Mouse (Mus musculus): ENCODE measurements at regions not wholly inside any gene's neighbourhood (a gene's known extent, or its start where the extent isn't known, plus 50 kb on each side); places are given as distances from the start of the nearest gene placed in this dataset.

DNA sequence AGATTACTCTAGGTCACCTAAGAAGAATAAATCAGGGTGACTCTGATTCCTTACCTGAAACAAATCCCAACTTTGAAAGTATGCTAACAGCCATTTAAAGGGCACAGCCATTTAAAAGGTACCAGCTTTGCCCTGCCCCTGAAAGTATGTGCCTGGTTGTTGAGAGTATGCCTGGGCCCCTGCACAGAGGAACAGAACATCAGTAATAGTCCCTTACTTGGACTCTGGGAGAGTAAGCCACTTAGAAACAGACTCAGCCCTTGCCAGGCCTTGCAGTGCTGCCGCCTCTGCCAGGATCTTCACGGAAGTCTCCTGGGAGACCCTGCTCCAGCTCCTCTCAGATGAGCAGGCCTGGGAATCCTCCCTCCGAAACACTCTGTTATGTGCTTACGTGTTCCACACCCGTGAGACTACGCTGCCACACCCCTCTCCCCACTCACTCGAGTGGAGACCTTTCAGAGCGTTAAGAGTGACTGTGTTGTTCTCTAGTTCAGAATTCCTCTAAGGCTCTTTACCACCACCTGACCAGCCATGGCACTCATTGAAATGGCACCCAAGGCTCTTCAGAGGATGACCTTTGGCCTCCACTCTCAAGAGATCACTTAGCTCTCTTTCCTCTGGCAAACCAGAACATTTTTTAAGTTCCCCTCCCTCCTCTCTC is 150.4 kb downstream of the Ly86 start:
- H3K4me3 ChIP-seq (replicated peaks in 1 of 3; ENCODE audit: low read depth in 2 of 3, low read length in 2 of 3, poor library complexity in 1 of 3): no peak overlapping the region
- TF ChIP-seq CHD1 (IDR thresholded peaks at IDR 0.05; ENCODE audit: low read depth, low read length) (no peak), NELFE (IDR thresholded peaks at IDR 0.05; ENCODE audit: low read depth, low read length) (no peak), ELF1 (IDR thresholded peaks at IDR 0.05; ENCODE audit: low read depth, low read length) (no peak), CTCF (conservative IDR thresholded peaks at IDR 0.05 in 1 of 2, IDR thresholded peaks at IDR 0.05 in 1 of 2; ENCODE audit: low read depth in 2 of 2, low read length in 2 of 2) (no peak)
- no peaks in the 10 kb centered on the region for H3K79me2 ChIP-seq (replicated peaks; ENCODE audit: control insufficient read depth, extremely low read depth, insufficient read depth, poor library complexity, severe bottlenecking)
- H3K27me3 ChIP-seq (replicated peaks): no peaks in the 10 kb centered on the region
- H3K27ac ChIP-seq (ENCODE audit: insufficient read depth, low read depth): no peak overlapping the region
- no peak overlapping the region for H3K4me2 ChIP-seq (ENCODE audit: insufficient read depth, low read depth, poor library complexity, severe bottlenecking)
- H3K36me3 ChIP-seq (replicated peaks in 1 of 2; ENCODE audit: control insufficient read depth in 1 of 2, insufficient read depth in 1 of 2, low read length in 1 of 2): no peaks in the 10 kb centered on the region
- dilution Hi-C loops (cut with MboI; ENCODE audit: extremely low pct_ligation_motif_present, extremely low pct_unique_long_range_greater_than_20kb, low sequenced_read_pairs): no loop called here
- no peaks in the 10 kb centered on the region for H3K4me1 ChIP-seq (ENCODE audit: control insufficient read depth in 1 of 2, insufficient read depth in 2 of 2)
- no peaks in the 10 kb centered on the region for H3K9me3 ChIP-seq (replicated peaks; ENCODE audit: low read length)
- no peak for DNase-seq (ENCODE audit: extremely low read depth)
- no peak overlapping the region for H3K9ac ChIP-seq (ENCODE audit: insufficient read depth, low read depth)
- in situ Hi-C loops (cut with MboI; ENCODE audit: low pct_ligation_motif_present, low pct_unique_long_range_greater_than_20kb, low sequenced_read_pairs): no loop called here

DNA sequence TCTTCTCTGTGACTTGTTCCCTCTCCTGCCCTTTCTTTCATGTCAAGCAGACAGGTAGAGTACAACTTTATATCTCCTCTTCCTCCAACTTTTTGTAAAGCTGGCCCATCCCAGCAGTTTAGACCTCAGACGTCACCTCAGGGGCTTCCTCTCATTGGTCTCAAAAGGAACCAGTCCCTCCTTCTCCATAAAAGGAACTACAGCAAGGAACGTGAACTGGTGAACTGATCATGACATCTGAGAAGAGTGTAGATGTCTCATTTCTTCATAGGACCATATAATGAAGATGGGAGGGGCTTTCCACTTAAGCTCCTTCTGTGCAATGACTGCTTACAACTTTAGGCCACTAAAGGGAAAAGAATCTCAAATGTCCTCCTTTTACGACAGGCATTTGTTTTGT is 153.0 kb downstream of the Ly86 start:
- no peaks in the 10 kb centered on the region for H3K4me1 ChIP-seq (ENCODE audit: control insufficient read depth in 1 of 2, insufficient read depth in 2 of 2)
- no peak overlapping the region for H3K9ac ChIP-seq (ENCODE audit: insufficient read depth, low read depth)
- TF ChIP-seq HCFC1 (IDR thresholded peaks at IDR 0.05; ENCODE audit: low read depth, low read length): no peak
- TF ChIP-seq RAD21 (IDR thresholded peaks at IDR 0.05; ENCODE audit: low read depth, low read length): no peak
- TF ChIP-seq JUN (IDR thresholded peaks at IDR 0.05; ENCODE audit: insufficient read depth, low read depth, low read length): no peak
- no peak for TF ChIP-seq MAFK (IDR thresholded peaks at IDR 0.05; ENCODE audit: insufficient replicate concordance, low read length)
- TF ChIP-seq CHD2 (IDR thresholded peaks at IDR 0.05; ENCODE audit: low read length): no peak
- no peak for TF ChIP-seq RCOR1 (conservative IDR thresholded peaks at IDR 0.05; ENCODE audit: low read depth, low read length)
- no peak for TF ChIP-seq JUND (conservative IDR thresholded peaks at IDR 0.05; ENCODE audit: low read depth, low read length)
- TF ChIP-seq ZNF384 (IDR thresholded peaks at IDR 0.05; ENCODE audit: low read depth, low read length): no peak
- no peak for TF ChIP-seq POLR2A (IDR thresholded peaks at IDR 0.05; ENCODE audit: low read depth, low read length)
- no peak for TF ChIP-seq CHD1 (IDR thresholded peaks at IDR 0.05; ENCODE audit: low read depth, low read length)
- TF ChIP-seq MXI1 (IDR thresholded peaks at IDR 0.05; ENCODE audit: low read depth, low read length): no peak
- TF ChIP-seq UBTF (IDR thresholded peaks at IDR 0.05; ENCODE audit: low read depth, low read length): no peak
- H3K27me3 ChIP-seq (replicated peaks): no peaks in the 10 kb centered on the region
- DNase-seq (ENCODE audit: extremely low read depth): no peak
- H3K36me3 ChIP-seq (replicated peaks in 1 of 2; ENCODE audit: control insufficient read depth in 1 of 2, insufficient read depth in 1 of 2, low read length in 1 of 2): no peaks in the 10 kb centered on the region
- no peaks in the 10 kb centered on the region for H3K9me3 ChIP-seq (replicated peaks; ENCODE audit: low read length)
- dilution Hi-C loops (cut with MboI; ENCODE audit: extremely low pct_ligation_motif_present, extremely low pct_unique_long_range_greater_than_20kb, low sequenced_read_pairs) (no loop called here), in situ Hi-C loops (cut with MboI; ENCODE audit: low pct_ligation_motif_present, low pct_unique_long_range_greater_than_20kb, low sequenced_read_pairs) (no loop called here)
- no peaks in the 10 kb centered on the region for H3K79me2 ChIP-seq (replicated peaks; ENCODE audit: control insufficient read depth, extremely low read depth, insufficient read depth, poor library complexity, severe bottlenecking)
- no peak overlapping the region for H3K4me3 ChIP-seq (replicated peaks in 1 of 3; ENCODE audit: low read depth in 2 of 3, low read length in 2 of 3, poor library complexity in 1 of 3)
- no peak overlapping the region for H3K27ac ChIP-seq (ENCODE audit: insufficient read depth, low read depth)
- no peak overlapping the region for H3K4me2 ChIP-seq (ENCODE audit: insufficient read depth, low read depth, poor library complexity, severe bottlenecking)
